Mouse (Mus musculus) stomach, embryonic 14.5 days (tissue): Measurements from ENCODE around the gene Tmem59. TPM values are rescaled to one million over a fixed set of nuclear protein-coding genes. Genes with fewer than 3 reads are reported as not detected.

ENCODE experiments used
- ATAC-seq: fragments of 200-750 bp; cut with Nextera tagmentation; 2 replicates; pipeline ENCODE4 v1.8.0; 2017; ENCODE audit warnings: low read depth, moderate TSS enrichment; ENCODE audit not compliant: insufficient number of reproducible peaks, insufficient read depth, low FRiP score
- H3K27ac ChIP-seq: fragments of 300-500 bp; sonication (generic); 2 replicates; pipeline ENCODE4 v1.5.1; 2014; ENCODE audit warnings: mild to moderate bottlenecking, low read length, moderate library complexity, mixed read lengths
- H3K27me3 ChIP-seq: fragments of 300-500 bp; sonication (generic); 2 replicates; pipeline ENCODE4 v1.6.1; 2014; ENCODE audit warnings: low read length, control low read depth, mixed read lengths; ENCODE audit not compliant: control insufficient read depth, insufficient read depth
- H3K36me3 ChIP-seq: fragments of 300-500 bp; sonication (generic); 2 replicates; pipeline ENCODE4 v1.6.1; 2014; ENCODE audit warnings: mild to moderate bottlenecking, control low read depth, low read length, moderate library complexity, mixed read lengths; ENCODE audit not compliant: control insufficient read depth, insufficient read depth
- H3K4me1 ChIP-seq: fragments of 300-500 bp; sonication (generic); 2 replicates; pipeline ENCODE4 v1.6.1; 2014; ENCODE audit warnings: low read length, control low read depth, mixed read lengths; ENCODE audit not compliant: control insufficient read depth, insufficient read depth
- H3K4me2 ChIP-seq: fragments of 300-500 bp; sonication (generic); replicated peaks from 2 replicates; pipeline ENCODE4 v1.6.1; 2014; ENCODE audit warnings: low read depth, low read length, control low read depth
- H3K4me3 ChIP-seq: fragments of 300-500 bp; sonication (generic); 2 replicates; pipeline ENCODE4 v1.5.1; 2014; ENCODE audit warnings: low read depth, low read length, control low read depth
- H3K9ac ChIP-seq: fragments of 300-500 bp; sonication (generic); replicated peaks from 2 replicates; pipeline ENCODE4 v1.6.1; 2014; ENCODE audit warnings: low read depth, mild to moderate bottlenecking, control low read depth, low read length, moderate library complexity, mixed read lengths
- H3K9me3 ChIP-seq: fragments of 300-500 bp; sonication (generic); 2 replicates; pipeline ENCODE4 v1.6.1; 2016; ENCODE audit warnings: low read depth, low read length, control low read depth; ENCODE audit not compliant: control insufficient read depth
- WGBS: fragments of 180-500 bp; shearing (Covaris S2); extraction: QIAGEN DNeasy Blood & Tissue Kit; methylation state at CpG from one replicate; pipeline ENCODE4 v1.1.7; 2014; 5-methylcytosine and 5-hydroxymethylcytosine counted together
- polyA plus RNA-seq: library from polyadenylated mRNA; unstranded; fragments of >200 nt; fragmentation: Nextera tagmentation; extraction: Ambion mirVana; gene quantifications from 2 replicates; pipeline ENCODE4 v1.2.1, GENCODE M21; 2014

Gene Tmem59
- polyA plus RNA-seq = 384 and 395 TPM in 2 replicates

GRCm38 (mm10) chr4:107178182-107178829, at the start of gene Tmem59:
Gene Tmem59, plus strand, starts transcription at chr4:107178399.
- no peaks in the 10 kb centered on the region for H3K9me3 ChIP-seq
- peak within 1 kb of the TSS; percentile 62 for H3K9ac ChIP-seq
- WGBS = under 1% methylated on average over 49 of the region's 49 CpGs
- peak; percentile 94 for ATAC-seq
- peaks cover 23% of the 10 kb centered on the region for H3K4me1 ChIP-seq
- peak within 1 kb of the TSS; percentile 96 for H3K27ac ChIP-seq
- peak within 1 kb of the TSS; percentile 99 for H3K4me3 ChIP-seq
- peak within 1 kb of the TSS; percentile 72 for H3K4me2 ChIP-seq
- peaks cover 11% of the 10 kb centered on the region for H3K36me3 ChIP-seq
- H3K27me3 ChIP-seq = no peaks in the 10 kb centered on the region

- H3K36me3 ChIP-seq = no peaks in the 10 kb centered on the region
- H3K27me3 ChIP-seq = no peaks in the 10 kb centered on the region
- no peak overlapping the region for H3K27ac ChIP-seq
- H3K4me1 ChIP-seq = peaks cover 23% of the 10 kb centered on the region; the same call in 1 of the 2 replicates
- no peak overlapping the region for H3K9ac ChIP-seq
- H3K9me3 ChIP-seq = no peaks in the 10 kb centered on the region
- no peak overlapping the region for H3K4me3 ChIP-seq
- 79% methylated on average over 8 of the region's 8 CpGs for WGBS
- no peak overlapping the region for H3K4me2 ChIP-seq
- ATAC-seq = no peak
Observed at GRCm38 (mm10) chr4:107129373-107129772, 48.8 kb upstream of the Tmem59 start.

GRCm38 (mm10) chr4:107130534-107130933, 47.7 kb upstream of the Tmem59 start:
- WGBS = 27% methylated on average over 9 of the region's 9 CpGs
- Histone ChIP-seq H3K27ac (no peak overlapping the region), H3K4me1 (peaks cover 23% of the 10 kb centered on the region; the same call in 1 of the 2 replicates), H3K27me3 (no peaks in the 10 kb centered on the region), H3K9me3 (no peaks in the 10 kb centered on the region), H3K9ac (no peak overlapping the region), H3K36me3 (no peaks in the 10 kb centered on the region), H3K4me3 (no peak overlapping the region), H3K4me2 (no peak overlapping the region)
- ATAC-seq = no peak

- Histone ChIP-seq H3K4me3 (no peak overlapping the region), H3K27me3 (no peaks in the 10 kb centered on the region), H3K4me1 (peaks cover 20% of the 10 kb centered on the region; the same call in 1 of the 2 replicates), H3K9me3 (no peaks in the 10 kb centered on the region), H3K4me2 (no peak overlapping the region), H3K36me3 (no peaks in the 10 kb centered on the region; the same call in 1 of the 2 replicates), H3K27ac (no peak overlapping the region), H3K9ac (no peak overlapping the region)
- no peak for ATAC-seq
- WGBS = 60% methylated on average over 3 of the region's 3 CpGs
Observed at GRCm38 (mm10) chr4:107134891-107135290, 43.3 kb upstream of the Tmem59 start.

DNA sequence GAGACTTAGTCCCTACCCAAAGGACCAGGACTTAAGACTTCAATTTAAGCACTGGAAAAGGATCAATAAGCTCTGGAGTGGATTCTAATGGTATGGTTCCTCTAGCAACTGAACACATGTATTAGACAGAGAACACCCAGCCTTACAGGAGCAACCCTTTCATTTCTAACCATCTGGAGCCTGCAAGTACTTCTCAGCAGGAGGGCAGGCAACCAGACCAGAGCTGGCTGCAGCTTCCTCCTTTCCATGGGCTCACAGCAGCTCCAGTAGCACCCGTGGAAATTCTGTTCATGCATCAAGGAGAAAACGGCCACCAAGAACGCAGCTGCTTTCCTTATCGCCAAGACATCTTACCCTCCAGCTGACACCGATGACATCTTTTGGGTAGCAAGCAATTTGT, 42.5 kb upstream of the Tmem59 start:
- peaks cover 28% of the 10 kb centered on the region; the same call in 1 of the 2 replicates for H3K4me1 ChIP-seq
- WGBS = 68% methylated on average over 5 of the region's 5 CpGs

DNA sequence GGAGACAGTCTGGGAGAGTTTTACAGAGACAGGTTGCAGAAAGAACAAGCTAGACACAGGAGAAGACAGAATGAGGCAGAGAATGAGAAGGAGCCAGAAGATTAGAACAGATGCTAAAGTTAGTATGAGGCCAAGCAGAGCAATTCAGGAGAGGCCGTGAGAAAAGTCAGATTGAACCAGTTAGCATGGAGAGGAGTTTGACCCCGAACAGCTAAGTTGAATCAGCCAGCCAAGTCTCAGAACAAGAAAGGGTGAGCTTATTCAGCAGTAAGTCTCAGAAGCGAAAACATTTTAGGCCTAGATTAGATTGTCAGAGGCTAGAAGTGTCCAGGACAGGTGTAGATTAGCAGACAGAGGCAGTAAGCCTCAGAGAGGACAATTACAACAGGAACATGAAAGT, 41.7 kb upstream of the Tmem59 start:
- Histone ChIP-seq H3K4me1 (peaks cover 29% of the 10 kb centered on the region; the same call in 1 of the 2 replicates), H3K9me3 (no peaks in the 10 kb centered on the region), H3K27me3 (no peaks in the 10 kb centered on the region), H3K27ac (no peak overlapping the region), H3K4me3 (no peak overlapping the region), H3K36me3 (no peaks in the 10 kb centered on the region; the same call in 1 of the 2 replicates), H3K9ac (no peak overlapping the region), H3K4me2 (no peak overlapping the region)
- no peak for ATAC-seq
- WGBS = 63% methylated on average over 3 of the region's 3 CpGs

More for the DNA sequence above, 42.5 kb upstream of the Tmem59 start:
- Histone ChIP-seq H3K27me3 (no peaks in the 10 kb centered on the region), H3K27ac (no peak overlapping the region), H3K4me2 (no peak overlapping the region), H3K9ac (no peak overlapping the region), H3K9me3 (no peaks in the 10 kb centered on the region), H3K36me3 (no peaks in the 10 kb centered on the region; the same call in 1 of the 2 replicates), H3K4me3 (no peak overlapping the region)
- ATAC-seq = no peak

GRCm38 (mm10) chr4:107138948-107139835, 39.0 kb upstream of the Tmem59 start:
- Histone ChIP-seq H3K4me2 (no peak overlapping the region), H3K27ac (no peak overlapping the region; the same call in 1 of the 2 replicates), H3K4me3 (no peak overlapping the region), H3K27me3 (no peaks in the 10 kb centered on the region), H3K9me3 (no peaks in the 10 kb centered on the region), H3K4me1 (peaks cover 29% of the 10 kb centered on the region; the same call in 1 of the 2 replicates), H3K9ac (no peak overlapping the region), H3K36me3 (no peaks in the 10 kb centered on the region; the same call in 1 of the 2 replicates)
- no peak for ATAC-seq
- WGBS = 52% methylated on average over 37 of the region's 37 CpGs

GRCm38 (mm10) chr4:107139836-107140631, 38.2 kb upstream of the Tmem59 start:
- no peak overlapping the region for H3K4me2 ChIP-seq
- H3K4me1 ChIP-seq = peaks cover 29% of the 10 kb centered on the region; the same call in 1 of the 2 replicates
- 35% methylated on average over 13 of the region's 13 CpGs for WGBS
- H3K36me3 ChIP-seq = no peaks in the 10 kb centered on the region; the same call in 1 of the 2 replicates
- no peaks in the 10 kb centered on the region for H3K9me3 ChIP-seq
- no peaks in the 10 kb centered on the region for H3K27me3 ChIP-seq
- no peak overlapping the region for H3K9ac ChIP-seq
- H3K27ac ChIP-seq = peak overlapping the region; percentile 67
- H3K4me3 ChIP-seq = no peak overlapping the region
- ATAC-seq = peak; percentile 57; the same call in 1 of the 2 replicates
